Mouse (Mus musculus) duodenum, adult 2 months (tissue): Measurements from ENCODE around the gene Ces2h. TPM values are rescaled to one million over a fixed set of nuclear protein-coding genes. Genes with fewer than 3 reads are reported as not detected.

Experiments used
- polyA plus RNA-seq: library from polyadenylated mRNA; depleted of rRNA; stranded (reverse); fragments of >200 nt; gene quantifications from 2 replicates; pipeline ENCODE4 v1.2.3, GENCODE M21; 2012; ENCODE audit warnings: low replicate concordance; rRNA removed

Ces2h gene
- 1.2 and 1.4 TPM in 2 replicates for polyA plus RNA-seq

DNA sequence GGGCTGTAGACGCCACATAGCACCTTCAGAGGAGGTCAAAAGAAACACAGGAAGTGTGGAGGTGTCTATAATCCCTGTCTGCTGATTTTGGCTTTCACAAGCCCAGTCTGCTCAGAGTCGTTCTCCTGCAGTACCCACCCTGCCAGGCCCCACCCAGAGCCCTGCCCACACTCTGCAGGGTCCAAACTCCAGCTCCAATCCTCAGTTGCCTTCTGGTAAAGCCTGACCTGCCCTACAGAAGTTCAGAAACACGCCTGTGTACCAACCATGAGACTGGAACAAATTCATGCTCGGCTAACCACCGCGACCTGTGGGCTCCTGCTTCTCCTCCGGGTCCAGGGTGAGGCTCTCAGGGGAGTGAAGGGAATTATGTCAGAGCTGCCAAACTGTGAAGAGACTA lies at the start of gene Ces2h:
Ces2h (plus strand) TSS at position 268 of the 400 bp plus-strand sequence.

DNA sequence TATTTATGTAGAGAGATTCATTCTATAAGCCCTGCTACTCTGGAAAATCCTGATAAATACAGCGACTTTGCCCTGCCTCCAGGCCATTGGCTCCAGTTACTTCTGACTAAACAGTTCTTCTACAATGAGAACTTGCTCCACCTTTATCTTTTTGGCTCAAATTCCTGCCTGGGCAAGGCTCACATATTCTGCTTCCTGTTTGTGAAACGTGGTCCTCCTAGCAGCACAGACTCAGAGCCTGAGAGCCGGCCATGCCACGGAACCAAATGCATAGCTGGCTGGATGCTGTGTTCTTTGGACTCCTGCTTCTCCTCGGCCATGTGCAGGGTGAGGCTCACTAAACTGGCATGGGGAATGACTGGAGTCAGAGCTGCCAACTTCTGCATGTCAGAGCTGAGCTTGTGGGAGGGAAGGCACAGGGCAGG lies 39.1 kb upstream of the Ces2h start, which contains the start of gene Ces2g:
Ces2g (plus strand) TSS at position 182 of the 425 bp plus-strand sequence.

DNA sequence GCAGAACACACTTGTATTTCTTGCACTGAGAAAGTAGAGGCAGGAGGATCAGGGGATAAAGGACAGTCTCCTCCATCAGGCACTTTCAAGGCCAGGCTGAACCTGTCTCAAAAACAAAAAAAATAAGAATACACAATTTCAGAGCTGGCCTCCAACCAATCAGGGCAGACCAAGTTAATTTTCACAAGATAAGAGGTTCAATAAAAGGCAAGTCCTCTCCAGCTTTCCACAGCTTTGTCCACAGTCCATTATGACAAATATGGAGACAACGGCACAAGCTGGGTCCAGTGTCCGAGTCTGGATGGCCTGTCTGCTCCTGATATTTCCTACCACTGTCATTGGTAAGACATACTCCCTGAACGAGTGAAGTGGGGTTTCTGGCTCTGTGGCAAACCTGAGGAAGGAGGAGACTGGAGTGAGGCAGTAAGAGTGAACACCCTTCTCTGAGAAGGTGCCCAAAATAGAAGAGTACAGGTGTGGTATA lies 47.8 kb downstream of the Ces2h start, which contains the start of gene Ces3a:
Ces3a (plus strand) TSS at position 231 of the 484 bp plus-strand sequence.

Other genes with a start within 250 kb of the Ces2h start
- 1.4 and 11.3 TPM in 2 replicates for gene Ces2b, start 169.3 kb upstream of the Ces2h start, polyA plus RNA-seq
- gene Ces2c, start 153.8 kb upstream of the Ces2h start, polyA plus RNA-seq = 256 and 442 TPM in 2 replicates
- 386 and 876 TPM in 2 replicates for gene Ces2e, start 74.6 kb upstream of the Ces2h start, polyA plus RNA-seq
- 0.11 and 0.20 TPM in 2 replicates for gene Ces2f, start 53.5 kb upstream of the Ces2h start, polyA plus RNA-seq
- gene Ces2g, start 39.1 kb upstream of the Ces2h start, polyA plus RNA-seq = 15.2 and 68.9 TPM in 2 replicates
- gene Ces3a, start 47.7 kb downstream of the Ces2h start, polyA plus RNA-seq = 0.59 and 1.7 TPM in 2 replicates
- gene Ces3b, start 82.9 kb downstream of the Ces2h start, polyA plus RNA-seq = 0.22 TPM in 1 of 2 replicates, not detected in the other
- gene Ces4a, start 130.9 kb downstream of the Ces2h start, polyA plus RNA-seq = not detected in 2 replicates
- 2.2 and 2.7 TPM in 2 replicates for gene Cbfb, start 169.8 kb downstream of the Ces2h start, polyA plus RNA-seq
- gene D230025D16Rik, start 224.3 kb downstream of the Ces2h start, polyA plus RNA-seq = 8.2 and 10.4 TPM in 2 replicates